Mouse (Mus musculus): ENCODE data around the gene Slc6a4. TPM values are rescaled to one million over a fixed set of nuclear protein-coding genes. Genes with fewer than 3 reads are reported as not detected.

Slc6a4 gene
- polyA plus RNA-seq, 1 experiment from 2014 or later: 2.0 TPM

- no peak for DNase-seq (ENCODE audit: low spot score)
These were observed 8.2 kb downstream of the Slc6a4 start for GRCm38 (mm10) chr11:77006616-77007015.

GRCm38 (mm10) chr11:77009069-77010025 is 10.9 kb downstream of the Slc6a4 start:
- Histone ChIP-seq H3K9ac (ENCODE audit: low read depth, low read length) (no peak overlapping the region), H3K4me1 (replicated peaks; ENCODE audit: control insufficient read depth, insufficient read depth, low read length) (no peaks in the 10 kb centered on the region), H3K36me3 (ENCODE audit: control insufficient read depth, insufficient read depth, low read length) (no peaks in the 10 kb centered on the region), H3K27me3 (ENCODE audit: control insufficient read depth, insufficient read depth, low read length) (no peaks in the 10 kb centered on the region), H3K4me2 (replicated peaks; ENCODE audit: low read depth, low read length) (no peak overlapping the region), H3K9me3 (ENCODE audit: control insufficient read depth, low read length) (no peaks in the 10 kb centered on the region), H3K27ac (ENCODE audit: low read depth, low read length) (no peak overlapping the region), H3K4me3 (ENCODE audit: low read depth, low read length) (no peak overlapping the region)
- WGBS: 82% methylated on average over 16 of the region's 16 CpGs
- ATAC-seq (ENCODE audit: low FRiP score) (no peak), DNase-seq (ENCODE audit: low spot score) (no peak)

More at GRCm38 (mm10) chr11:77006616-77007015, 8.2 kb downstream of the Slc6a4 start:
- WGBS: 48% methylated on average over 6 of the region's 6 CpGs
- Histone ChIP-seq H3K27ac (ENCODE audit: low read depth, low read length) (no peak overlapping the region), H3K27me3 (ENCODE audit: control insufficient read depth, insufficient read depth, low read length) (no peaks in the 10 kb centered on the region; the same call in 1 of the 2 replicates), H3K9ac (ENCODE audit: low read depth, low read length) (no peak overlapping the region), H3K4me1 (replicated peaks; ENCODE audit: control insufficient read depth, insufficient read depth, low read length) (no peaks in the 10 kb centered on the region), H3K4me3 (ENCODE audit: low read depth, low read length) (no peak overlapping the region), H3K4me2 (replicated peaks; ENCODE audit: low read depth, low read length) (no peak overlapping the region), H3K9me3 (ENCODE audit: control insufficient read depth, low read length) (no peaks in the 10 kb centered on the region), H3K36me3 (ENCODE audit: control insufficient read depth, insufficient read depth, low read length) (no peaks in the 10 kb centered on the region)
- no peak for ATAC-seq (ENCODE audit: low FRiP score)

DNA sequence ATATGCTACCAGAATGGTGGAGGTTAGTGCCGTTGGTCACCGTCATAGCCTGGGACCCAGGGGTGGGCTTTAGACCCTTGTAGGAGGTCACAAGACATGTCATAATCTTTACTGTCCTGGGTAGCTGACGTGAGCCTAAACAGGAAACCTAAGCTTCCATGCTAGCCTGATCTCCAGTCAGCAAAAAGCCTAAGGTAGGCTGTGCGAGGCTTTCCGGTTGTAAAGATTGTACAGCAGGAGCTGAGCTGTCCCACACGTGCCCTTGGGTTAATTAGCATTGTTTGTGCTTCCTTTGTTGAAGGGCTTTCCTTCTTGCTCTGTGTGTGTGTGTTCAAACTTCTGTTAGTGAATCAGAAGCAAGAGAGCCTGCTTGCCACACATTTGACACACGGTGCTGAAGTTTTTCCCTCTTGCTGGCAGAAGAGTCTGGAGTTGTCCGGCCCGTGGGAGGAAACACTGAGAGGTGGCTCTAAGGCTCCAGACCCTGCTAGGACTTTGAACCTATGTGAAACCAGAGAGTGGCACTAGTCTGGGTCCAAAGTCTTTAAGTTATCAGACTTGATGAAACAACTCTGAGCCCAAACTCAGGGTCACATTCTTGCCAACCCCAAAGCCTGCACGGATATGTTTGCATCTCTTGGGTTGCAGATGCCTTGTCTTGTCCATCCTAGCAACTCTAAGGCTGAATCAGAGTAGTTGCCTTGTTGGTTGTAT is 12.5 kb downstream of the Slc6a4 start:
- ATAC-seq (ENCODE audit: low FRiP score): no peak
- Histone ChIP-seq H3K27ac (ENCODE audit: low read depth, low read length) (no peak overlapping the region), H3K9ac (ENCODE audit: low read depth, low read length) (no peak overlapping the region), H3K4me3 (ENCODE audit: low read depth, low read length) (no peak overlapping the region), H3K36me3 (ENCODE audit: control insufficient read depth, insufficient read depth, low read length) (no peaks in the 10 kb centered on the region), H3K9me3 (ENCODE audit: control insufficient read depth, low read length) (no peaks in the 10 kb centered on the region), H3K4me1 (replicated peaks; ENCODE audit: control insufficient read depth, insufficient read depth, low read length) (no peaks in the 10 kb centered on the region), H3K4me2 (replicated peaks; ENCODE audit: low read depth, low read length) (no peak overlapping the region), H3K27me3 (ENCODE audit: control insufficient read depth, insufficient read depth, low read length) (no peaks in the 10 kb centered on the region)
- WGBS: 82% methylated on average over 10 of the region's 10 CpGs
- no peak for DNase-seq (ENCODE audit: low spot score)

- ATAC-seq (ENCODE audit: low FRiP score): no peak
- Histone ChIP-seq H3K4me3 (ENCODE audit: low read depth, low read length) (no peak overlapping the region), H3K9me3 (ENCODE audit: control insufficient read depth, low read length) (no peaks in the 10 kb centered on the region), H3K4me1 (replicated peaks; ENCODE audit: control insufficient read depth, insufficient read depth, low read length) (no peaks in the 10 kb centered on the region), H3K9ac (ENCODE audit: low read depth, low read length) (no peak overlapping the region), H3K36me3 (ENCODE audit: control insufficient read depth, insufficient read depth, low read length) (no peaks in the 10 kb centered on the region), H3K4me2 (replicated peaks; ENCODE audit: low read depth, low read length) (no peak overlapping the region), H3K27me3 (ENCODE audit: control insufficient read depth, insufficient read depth, low read length) (no peaks in the 10 kb centered on the region), H3K27ac (ENCODE audit: low read depth, low read length) (no peak overlapping the region)
- 78% methylated on average over 11 of the region's 11 CpGs for WGBS
- no peak for DNase-seq (ENCODE audit: low spot score)
These were observed 19.6 kb downstream of the Slc6a4 start for GRCm38 (mm10) chr11:77018046-77018445.

DNA sequence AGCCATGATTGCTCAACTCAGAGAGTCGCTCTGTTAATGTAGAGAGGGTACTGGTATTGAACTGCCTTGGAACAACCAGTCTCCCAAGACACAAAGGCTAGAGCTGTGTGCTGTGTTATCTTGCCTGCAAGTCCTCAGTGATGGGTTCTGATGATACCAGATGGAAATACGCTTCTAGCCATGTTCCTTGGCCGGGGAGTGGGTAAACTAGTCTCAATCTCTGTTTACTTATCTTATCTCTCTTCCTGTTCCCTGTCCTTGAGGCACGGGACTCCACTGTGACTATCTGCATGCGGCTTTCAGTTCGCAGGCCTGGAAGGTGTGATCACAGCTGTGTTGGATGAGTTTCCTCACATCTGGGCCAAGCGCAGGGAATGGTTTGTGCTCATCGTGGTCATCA is 21.1 kb downstream of the Slc6a4 start:
- no peak for DNase-seq (ENCODE audit: low spot score)
- WGBS: 81% methylated on average over 8 of the region's 8 CpGs
- H3K36me3 ChIP-seq (ENCODE audit: control insufficient read depth, insufficient read depth, low read length): no peaks in the 10 kb centered on the region
- H3K27me3 ChIP-seq (ENCODE audit: control insufficient read depth, insufficient read depth, low read length): no peaks in the 10 kb centered on the region
- H3K9me3 ChIP-seq (ENCODE audit: control insufficient read depth, low read length): no peaks in the 10 kb centered on the region
- no peak overlapping the region for H3K9ac ChIP-seq (ENCODE audit: low read depth, low read length)
- no peak overlapping the region for H3K4me3 ChIP-seq (ENCODE audit: low read depth, low read length)
- H3K4me1 ChIP-seq (replicated peaks; ENCODE audit: control insufficient read depth, insufficient read depth, low read length): no peaks in the 10 kb centered on the region
- no peak overlapping the region for H3K27ac ChIP-seq (ENCODE audit: low read depth, low read length)
- ATAC-seq (ENCODE audit: low FRiP score): no peak
- H3K4me2 ChIP-seq (replicated peaks; ENCODE audit: low read depth, low read length): no peak overlapping the region

DNA sequence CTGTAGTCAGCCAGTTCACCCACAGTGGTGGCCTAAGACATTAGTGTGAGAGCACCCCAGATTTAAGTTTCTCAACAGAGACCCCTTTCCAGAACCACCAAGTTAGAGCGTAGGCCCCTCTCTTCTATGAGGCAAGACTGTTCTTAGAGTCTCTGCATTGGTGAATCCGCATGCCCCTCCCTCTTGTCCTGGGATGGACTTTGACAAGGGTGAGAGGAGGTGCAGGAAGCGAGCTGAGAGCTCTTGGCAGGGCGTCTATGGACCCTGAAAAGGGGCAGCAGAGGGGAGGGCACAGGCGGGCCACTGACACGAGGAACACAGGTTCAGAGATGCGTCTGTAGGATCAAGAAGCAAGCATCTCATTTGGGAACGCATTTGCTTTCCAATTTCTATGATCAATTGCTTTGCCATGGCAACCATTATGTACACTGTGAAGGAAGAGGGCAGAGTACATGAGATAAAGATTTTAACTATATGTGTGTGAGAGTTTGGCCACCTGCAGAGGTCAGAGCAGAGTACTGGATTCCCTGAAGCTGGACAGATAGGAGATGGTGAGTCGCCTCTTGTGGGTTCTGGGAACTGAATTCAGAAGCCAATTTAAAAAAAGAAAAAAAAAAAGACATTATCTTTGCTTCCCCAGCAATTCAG is 23.5 kb downstream of the Slc6a4 start:
- no peak overlapping the region for H3K27ac ChIP-seq (ENCODE audit: low read depth, low read length)
- ATAC-seq (ENCODE audit: low FRiP score) (no peak), DNase-seq (ENCODE audit: low spot score) (no peak)
- H3K4me1 ChIP-seq (replicated peaks; ENCODE audit: control insufficient read depth, insufficient read depth, low read length): no peaks in the 10 kb centered on the region
- no peak overlapping the region for H3K4me2 ChIP-seq (replicated peaks; ENCODE audit: low read depth, low read length)
- H3K36me3 ChIP-seq (ENCODE audit: control insufficient read depth, insufficient read depth, low read length): no peaks in the 10 kb centered on the region
- no peak overlapping the region for H3K4me3 ChIP-seq (ENCODE audit: low read depth, low read length)
- no peaks in the 10 kb centered on the region for H3K27me3 ChIP-seq (ENCODE audit: control insufficient read depth, insufficient read depth, low read length)
- H3K9me3 ChIP-seq (ENCODE audit: control insufficient read depth, low read length): no peaks in the 10 kb centered on the region
- H3K9ac ChIP-seq (ENCODE audit: low read depth, low read length): no peak overlapping the region
- 82% methylated on average over 9 of the region's 9 CpGs for WGBS

GRCm38 (mm10) chr11:77026559-77026958 is 28.2 kb downstream of the Slc6a4 start:
- H3K9ac ChIP-seq (ENCODE audit: low read depth, low read length): no peak overlapping the region
- DNase-seq (ENCODE audit: low spot score) (no peak), ATAC-seq (ENCODE audit: low FRiP score) (no peak)
- H3K9me3 ChIP-seq (ENCODE audit: control insufficient read depth, low read length): no peaks in the 10 kb centered on the region
- no peaks in the 10 kb centered on the region for H3K36me3 ChIP-seq (ENCODE audit: control insufficient read depth, insufficient read depth, low read length)
- H3K27me3 ChIP-seq (ENCODE audit: control insufficient read depth, insufficient read depth, low read length): no peaks in the 10 kb centered on the region
- H3K4me2 ChIP-seq (replicated peaks; ENCODE audit: low read depth, low read length): no peak overlapping the region
- no peak overlapping the region for H3K4me3 ChIP-seq (ENCODE audit: low read depth, low read length)
- H3K27ac ChIP-seq (ENCODE audit: low read depth, low read length): no peak overlapping the region
- H3K4me1 ChIP-seq (replicated peaks; ENCODE audit: control insufficient read depth, insufficient read depth, low read length): no peaks in the 10 kb centered on the region
- 60% methylated on average over 3 of the region's 3 CpGs for WGBS

DNA sequence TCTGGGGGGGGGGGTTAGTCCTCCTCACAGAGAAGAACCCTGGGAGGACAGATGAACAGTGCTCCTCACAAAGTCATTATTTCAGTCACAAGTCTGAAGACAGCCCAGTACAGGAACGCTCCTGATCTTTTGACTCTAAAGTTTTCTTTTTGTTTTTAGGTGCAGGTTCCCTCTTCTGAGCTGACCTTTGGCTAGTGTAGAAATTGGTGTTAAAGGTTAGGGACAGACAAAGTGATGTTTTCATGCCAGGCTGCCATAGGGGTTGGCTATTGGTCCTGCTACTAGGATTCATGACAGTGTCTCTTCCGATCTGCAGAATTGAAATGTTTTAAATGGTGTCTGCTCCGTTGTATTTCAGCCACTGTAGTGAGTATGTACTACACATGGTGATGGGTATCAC is 29.8 kb downstream of the Slc6a4 start:
- Histone ChIP-seq H3K36me3 (ENCODE audit: control insufficient read depth, insufficient read depth, low read length) (no peaks in the 10 kb centered on the region), H3K9me3 (ENCODE audit: control insufficient read depth, low read length) (no peaks in the 10 kb centered on the region), H3K4me1 (replicated peaks; ENCODE audit: control insufficient read depth, insufficient read depth, low read length) (no peaks in the 10 kb centered on the region), H3K27ac (ENCODE audit: low read depth, low read length) (no peak overlapping the region), H3K4me2 (replicated peaks; ENCODE audit: low read depth, low read length) (no peak overlapping the region), H3K4me3 (ENCODE audit: low read depth, low read length) (no peak overlapping the region), H3K9ac (ENCODE audit: low read depth, low read length) (no peak overlapping the region), H3K27me3 (ENCODE audit: control insufficient read depth, insufficient read depth, low read length) (no peaks in the 10 kb centered on the region)
- WGBS: 88% methylated on average over 3 of the region's 3 CpGs
- no peak for DNase-seq (ENCODE audit: low spot score)
- no peak for ATAC-seq (ENCODE audit: low FRiP score)
